Mouse (Mus musculus) heart, adult 2 months (tissue): ENCODE measurements at regions not wholly inside any gene's neighbourhood (a gene's known extent, or its start where the extent isn't known, plus 50 kb on each side); places are given as distances from the start of the nearest gene placed in this dataset.

Experiments
- DNase-seq, 2 experiments: peaks; one replicate each; pipeline ENCODE4 v3.0.0; 2021
- H3K27ac ChIP-seq: fragments of 200-600 bp; 2 replicates; pipeline ENCODE4 v1.8.1; 2022
- H3K27me3 ChIP-seq: fragments of 200-500 bp; 2 replicates; pipeline ENCODE4 v1.6.1; 2012; ENCODE audit warnings: mild to moderate bottlenecking, low read length, inconsistent platforms, mixed read lengths; ENCODE audit not compliant: control insufficient read depth, insufficient read depth
- H3K36me3 ChIP-seq: fragments of 200-500 bp; 2 replicates; pipeline ENCODE4 v1.6.1; 2012; ENCODE audit warnings: low read length, inconsistent platforms; ENCODE audit not compliant: control insufficient read depth, insufficient read depth
- H3K4me1 ChIP-seq: fragments of 200-500 bp; 2 replicates; pipeline ENCODE4 v1.6.1; 2011; ENCODE audit warnings: low read length; ENCODE audit not compliant: control insufficient read depth, insufficient read depth
- H3K4me3 ChIP-seq: fragments of 200-600 bp; 2 replicates; pipeline ENCODE4 v1.8.1; 2022
- H3K79me2 ChIP-seq: fragments of 200-500 bp; replicated peaks from 2 replicates; pipeline ENCODE4 v1.6.1; 2012; ENCODE audit warnings: mild to moderate bottlenecking, inconsistent platforms, low read length, moderate library complexity, mixed read lengths; ENCODE audit not compliant: control insufficient read depth, insufficient read depth
- H3K9ac ChIP-seq: fragments of 200-500 bp; 2 replicates; pipeline ENCODE4 v1.6.1; 2012; ENCODE audit warnings: low read depth, mild to moderate bottlenecking, control low read depth, inconsistent platforms, low read length, mixed read lengths
- CTCF ChIP-seq: fragments of 200-600 bp; IDR thresholded peaks from 2 replicates; pipeline ENCODE4 v1.8.1; 2022; ENCODE audit warnings: antibody characterized with exemption, mild to moderate bottlenecking, moderate library complexity
- EP300 ChIP-seq: fragments of 200-500 bp; IDR thresholded peaks from 2 replicates; pipeline ENCODE4 v1.6.1; 2011; ENCODE audit warnings: low read depth, low read length, control low read depth; ENCODE audit not compliant: insufficient read depth
- POLR2A ChIP-seq: fragments of 200-500 bp; IDR thresholded peaks from 2 replicates; pipeline ENCODE4 v1.6.1; 2011; ENCODE audit warnings: mild to moderate bottlenecking, low read depth, low read length, control low read depth; ENCODE audit not compliant: insufficient read depth
- WGBS: fragments of 180-500 bp; shearing (Covaris S2); methylation state at CpG from one replicate; pipeline ENCODE4 v1.1.7; 2018; 5-methylcytosine and 5-hydroxymethylcytosine counted together
- intact Hi-C: fragments of 180-260 bp; cut with DNase I; formaldehyde crosslinking; loops from one replicate; pipeline ENCODE4 v1.15.1; 2025

GRCm38 (mm10) chr3:104274718-104275302 is 54.6 kb upstream of the Magi3 start:
- DNase-seq, result no peak
- 53% methylated on average over 1 of the region's 1 CpGs for whole genome bisulfite sequencing
- Histone ChIP-seq H3K9ac (no peak overlapping the region), H3K27me3 (no peaks in the 10 kb centered on the region), H3K4me1 (no peaks in the 10 kb centered on the region), H3K27ac (no peak overlapping the region), H3K4me3 (no peak overlapping the region), H3K79me2 (no peaks in the 10 kb centered on the region), H3K36me3 (no peaks in the 10 kb centered on the region)
- intact Hi-C loops, result no loop called here
- no peak for TF ChIP-seq CTCF
- no peak for TF ChIP-seq POLR2A

GRCm38 (mm10) chr3:104274084-104274483 is 53.9 kb upstream of the Magi3 start:
- DNase-seq, result no peak
- TF ChIP-seq CTCF, result no peak
- no peak for TF ChIP-seq EP300
- no peak for TF ChIP-seq POLR2A
- Histone ChIP-seq H3K4me3 (no peak overlapping the region), H3K9ac (no peak overlapping the region), H3K4me1 (no peaks in the 10 kb centered on the region), H3K36me3 (no peaks in the 10 kb centered on the region), H3K27ac (no peak overlapping the region), H3K79me2 (no peaks in the 10 kb centered on the region), H3K27me3 (no peaks in the 10 kb centered on the region)
- intact Hi-C loops, result no loop called here
